Mouse (Mus musculus): ENCODE data around the gene Lrrc4c. TPM values are rescaled to one million over a fixed set of nuclear protein-coding genes. Genes with fewer than 3 reads are reported as not detected.

The Lrrc4c gene
- total and polyA plus RNA-seq, 3 experiments = not detected

DNA sequence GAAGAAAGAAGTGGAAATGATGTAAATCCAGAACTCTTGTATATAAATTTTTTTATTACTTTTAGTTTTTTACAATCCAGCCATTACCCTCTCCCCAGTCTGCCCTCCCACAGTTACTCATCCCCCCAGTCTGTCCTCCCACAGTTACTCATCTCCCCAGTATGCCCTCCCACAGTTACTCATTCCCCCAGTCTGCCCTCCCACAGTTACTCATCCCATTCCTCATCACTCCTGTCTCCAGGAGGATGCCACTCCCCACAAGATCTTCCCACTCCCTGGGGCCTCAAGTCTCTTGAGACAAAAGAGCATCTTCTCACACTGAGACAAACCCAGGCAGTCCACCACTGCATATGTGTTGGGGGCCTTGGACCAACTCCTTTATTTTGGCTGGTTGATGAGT lies 1119.8 kb downstream of the Lrrc4c start:
- no peak for DNase-seq (ENCODE audit: extremely low read depth)
- Histone ChIP-seq H3K9me3 (replicated peaks; ENCODE audit: low read length) (peaks cover 29% of the 10 kb centered on the region), H3K4me3 (replicated peaks in 1 of 3; ENCODE audit: low read depth in 2 of 3, low read length in 2 of 3, poor library complexity in 1 of 3) (no peak overlapping the region), H3K27me3 (replicated peaks) (no peaks in the 10 kb centered on the region), H3K4me2 (ENCODE audit: insufficient read depth, low read depth, poor library complexity, severe bottlenecking) (no peak overlapping the region), H3K4me1 (ENCODE audit: control insufficient read depth in 1 of 2, insufficient read depth in 2 of 2) (no peaks in the 10 kb centered on the region), H3K27ac (ENCODE audit: insufficient read depth, low read depth) (no peak overlapping the region), H3K36me3 (replicated peaks in 1 of 2; ENCODE audit: control insufficient read depth in 1 of 2, insufficient read depth in 1 of 2, low read length in 1 of 2) (no peaks in the 10 kb centered on the region), H3K9ac (ENCODE audit: insufficient read depth, low read depth) (no peak overlapping the region), H3K79me2 (replicated peaks; ENCODE audit: control insufficient read depth, extremely low read depth, insufficient read depth, poor library complexity, severe bottlenecking) (no peaks in the 10 kb centered on the region)
- no peak for TF ChIP-seq JUND (conservative IDR thresholded peaks at IDR 0.05; ENCODE audit: low read depth, low read length)
- no peak for TF ChIP-seq MYC (IDR thresholded peaks at IDR 0.05; ENCODE audit: low read depth, low read length)
- TF ChIP-seq ZKSCAN1 (IDR thresholded peaks at IDR 0.05; ENCODE audit: borderline replicate concordance, low read depth, low read length) = no peak
- TF ChIP-seq MAFK (IDR thresholded peaks at IDR 0.05; ENCODE audit: insufficient replicate concordance, low read length) = no peak
- TF ChIP-seq MXI1 (IDR thresholded peaks at IDR 0.05; ENCODE audit: low read depth, low read length) = no peak
- in situ Hi-C loops (cut with MboI; ENCODE audit: low pct_ligation_motif_present, low pct_unique_long_range_greater_than_20kb, low sequenced_read_pairs) (no loop called here), dilution Hi-C loops (cut with MboI; ENCODE audit: extremely low pct_ligation_motif_present, extremely low pct_unique_long_range_greater_than_20kb, low sequenced_read_pairs) (no loop called here)

DNA sequence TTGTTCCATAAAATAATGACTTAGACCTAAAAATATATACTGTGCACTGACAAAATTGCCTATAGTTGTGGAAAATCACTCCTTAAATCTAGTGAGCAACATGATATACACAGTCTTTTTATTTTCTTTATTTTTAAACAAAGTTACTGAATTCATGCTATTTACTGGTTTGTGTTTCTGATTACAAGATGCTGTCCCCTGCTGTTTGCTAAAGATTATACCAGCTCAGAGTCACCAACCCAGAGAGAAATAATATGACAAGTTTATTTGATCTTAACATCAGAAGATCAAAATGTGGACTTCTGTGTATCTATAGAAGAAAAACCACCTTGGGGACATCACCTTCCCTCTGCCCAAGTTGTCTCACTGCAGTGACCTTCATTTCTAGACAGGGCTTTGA lies 1145.6 kb downstream of the Lrrc4c start:
- H3K9ac ChIP-seq (ENCODE audit: insufficient read depth, low read depth) = no peak overlapping the region
- no peaks in the 10 kb centered on the region for H3K36me3 ChIP-seq (replicated peaks in 1 of 2; ENCODE audit: control insufficient read depth in 1 of 2, insufficient read depth in 1 of 2, low read length in 1 of 2)
- H3K4me3 ChIP-seq (replicated peaks in 1 of 3; ENCODE audit: low read depth in 2 of 3, low read length in 2 of 3, poor library complexity in 1 of 3) = no peak overlapping the region
- dilution Hi-C loops (cut with MboI; ENCODE audit: extremely low pct_ligation_motif_present, extremely low pct_unique_long_range_greater_than_20kb, low sequenced_read_pairs) = no loop called here
- no peak overlapping the region for H3K4me2 ChIP-seq (ENCODE audit: insufficient read depth, low read depth, poor library complexity, severe bottlenecking)
- H3K27ac ChIP-seq (ENCODE audit: insufficient read depth, low read depth) = no peak overlapping the region
- peaks cover 16% of the 10 kb centered on the region for H3K9me3 ChIP-seq (replicated peaks; ENCODE audit: low read length)
- no peak for DNase-seq (ENCODE audit: extremely low read depth)
- H3K4me1 ChIP-seq (ENCODE audit: control insufficient read depth in 1 of 2, insufficient read depth in 2 of 2) = no peaks in the 10 kb centered on the region
- in situ Hi-C loops (cut with MboI; ENCODE audit: low pct_ligation_motif_present, low pct_unique_long_range_greater_than_20kb, low sequenced_read_pairs) = no loop called here
- no peak for TF ChIP-seq MYC (IDR thresholded peaks at IDR 0.05; ENCODE audit: low read depth, low read length)
- no peak for TF ChIP-seq SIN3A (IDR thresholded peaks at IDR 0.05; ENCODE audit: low read length)
- no peak for TF ChIP-seq SMC3 (IDR thresholded peaks at IDR 0.05; ENCODE audit: low read depth, low read length)
- TF ChIP-seq CHD1 (IDR thresholded peaks at IDR 0.05; ENCODE audit: low read depth, low read length) = no peak
- no peak for TF ChIP-seq TBP (conservative IDR thresholded peaks at IDR 0.05; ENCODE audit: low read depth, low read length)
- no peak for TF ChIP-seq CHD2 (IDR thresholded peaks at IDR 0.05; ENCODE audit: low read length)
- no peak for TF ChIP-seq ZMIZ1 (IDR thresholded peaks at IDR 0.05; ENCODE audit: low read depth, low read length)
- no peak for TF ChIP-seq POLR2A (IDR thresholded peaks at IDR 0.05; ENCODE audit: low read depth, low read length)
- no peak for TF ChIP-seq NELFE (IDR thresholded peaks at IDR 0.05; ENCODE audit: low read depth, low read length)
- no peak for TF ChIP-seq POLR2AphosphoS2 (IDR thresholded peaks at IDR 0.05; ENCODE audit: low read depth, low read length)
- TF ChIP-seq TCF12 (IDR thresholded peaks at IDR 0.05; ENCODE audit: low read depth, low read length) = no peak
- TF ChIP-seq E2F4 (IDR thresholded peaks at IDR 0.05; ENCODE audit: insufficient replicate concordance, low read depth, low read length) = no peak
- TF ChIP-seq PAX5 (IDR thresholded peaks at IDR 0.05; ENCODE audit: low read length) = no peak
- TF ChIP-seq JUN (IDR thresholded peaks at IDR 0.05; ENCODE audit: insufficient read depth, low read depth, low read length) = no peak
- no peak for TF ChIP-seq USF1 (IDR thresholded peaks at IDR 0.05; ENCODE audit: low read depth, low read length)
- no peaks in the 10 kb centered on the region for H3K79me2 ChIP-seq (replicated peaks; ENCODE audit: control insufficient read depth, extremely low read depth, insufficient read depth, poor library complexity, severe bottlenecking)
- H3K27me3 ChIP-seq (replicated peaks) = no peaks in the 10 kb centered on the region

Measured in CH12.LX (cell line).